Mouse (Mus musculus) Patski (cell line): ENCODE data around the gene Pcnt. TPM values are rescaled to one million over a fixed set of nuclear protein-coding genes. Genes with fewer than 3 reads are reported as not detected.

ENCODE experiments used
- ATAC-seq: fragments of 100-300 bp; one replicate; pipeline ENCODE4 v1.8.0; 2021
- CTCF ChIA-PET: fragments of 350-600 bp; sonication (Branson Sonifier 250); formaldehyde crosslinking; loops from one replicate; lab custom pipeline; 2022; ENCODE audit warnings: inconsistent platforms; lab: Charles Lee
- POLR2A ChIA-PET: fragments of 350-600 bp; sonication (Branson Sonifier 250); formaldehyde crosslinking; loops from one replicate; lab custom pipeline; 2022; ENCODE audit warnings: antibody characterized with exemption, inconsistent platforms; lab: Charles Lee
- DNase-seq: peaks from one replicate; pipeline ENCODE4 v3.0.0-alpha.2; 2011; ENCODE audit warnings: low read depth, low spot score
- H3K27me3 ChIP-seq: fragments of 371-371 bp; one replicate; pipeline ENCODE4 v1.5.1; 2021
- CTCF ChIP-seq: fragments of 100-300 bp; IDR thresholded peaks from one replicate; pipeline ENCODE4 v1.5.1; 2021
- in situ Hi-C: fragments of 300-500 bp; cut with MboI; formaldehyde crosslinking; loops from 3 replicates; pipeline ENCODE4 v1.11.1; 2018; ENCODE audit warnings: low pct_unique_long_range_greater_than_20kb, mixed read lengths
- polyA plus RNA-seq: library from polyadenylated mRNA; unstranded; gene quantifications from one replicate; pipeline ENCODE4 v1.2.3, GENCODE M21; 2021

Pcnt gene
- polyA plus RNA-seq, 1 experiment from 2014 or later = 20.1 TPM

DNA sequence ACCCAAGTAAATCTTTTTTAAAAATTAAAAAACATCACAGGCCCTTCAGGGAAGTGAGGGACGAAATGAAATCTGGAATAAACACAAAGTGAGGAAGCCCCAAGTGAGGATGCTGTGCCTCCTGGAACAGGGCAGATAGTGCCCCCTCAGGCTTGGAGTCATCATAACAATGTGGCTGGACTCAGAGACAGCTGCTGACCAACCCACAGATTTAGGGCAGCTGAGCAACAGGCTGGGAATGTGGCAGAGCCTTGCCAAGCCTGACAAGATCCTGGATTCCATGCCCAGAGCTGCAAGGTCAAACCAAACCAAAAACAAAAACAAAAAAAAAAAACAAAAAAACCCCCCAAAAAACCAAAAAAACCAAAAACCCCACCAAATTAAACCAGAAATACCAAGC, 18.7 kb upstream of the Pcnt start:
- no peak for TF ChIP-seq CTCF
- POLR2A ChIA-PET = no interaction called here

GRCm38 (mm10) chr10:76455289-76455688, 12.7 kb upstream of the Pcnt start:
- peak; percentile 89 for TF ChIP-seq CTCF
- no peaks in the 10 kb centered on the region for H3K27me3 ChIP-seq
- no peak for ATAC-seq
- ChIA-PET CTCF (interaction anchor here (1.3 to 2.2 kb wide), 3 partner anchors 8 to 10 kb away, joined by 4 to 11 read pairs (median 8); no protein-coding TSS in a partner anchor), POLR2A (no interaction called here)
- no peak for DNase-seq
- in situ Hi-C loops = no loop called here

More for the DNA sequence above, 18.7 kb upstream of the Pcnt start:
- in situ Hi-C loops = no loop called here
- H3K27me3 ChIP-seq = no peaks in the 10 kb centered on the region
- ATAC-seq = no peak
- no peak for DNase-seq
- CTCF ChIA-PET = interaction anchor here (0.7 to 1.4 kb wide), 2 partner anchors 9 to 30 kb away, joined by 3 read pairs; no protein-coding TSS in a partner anchor

- in situ Hi-C loops = no loop called here
- ChIA-PET POLR2A (no interaction called here), CTCF (no interaction called here)
- TF ChIP-seq CTCF = no peak
- no peaks in the 10 kb centered on the region for H3K27me3 ChIP-seq
- DNase-seq (no peak), ATAC-seq (no peak)
These were observed 6.3 kb upstream of the Pcnt start, which contains the start of gene 2610028H24Rik for GRCm38 (mm10) chr10:76448851-76449250. Gene 2610028H24Rik, plus strand, starts transcription at chr10:76449081.

- TF ChIP-seq CTCF = no peak
These were observed 5.0 kb upstream of the Pcnt start for GRCm38 (mm10) chr10:76447406-76448229.

DNA sequence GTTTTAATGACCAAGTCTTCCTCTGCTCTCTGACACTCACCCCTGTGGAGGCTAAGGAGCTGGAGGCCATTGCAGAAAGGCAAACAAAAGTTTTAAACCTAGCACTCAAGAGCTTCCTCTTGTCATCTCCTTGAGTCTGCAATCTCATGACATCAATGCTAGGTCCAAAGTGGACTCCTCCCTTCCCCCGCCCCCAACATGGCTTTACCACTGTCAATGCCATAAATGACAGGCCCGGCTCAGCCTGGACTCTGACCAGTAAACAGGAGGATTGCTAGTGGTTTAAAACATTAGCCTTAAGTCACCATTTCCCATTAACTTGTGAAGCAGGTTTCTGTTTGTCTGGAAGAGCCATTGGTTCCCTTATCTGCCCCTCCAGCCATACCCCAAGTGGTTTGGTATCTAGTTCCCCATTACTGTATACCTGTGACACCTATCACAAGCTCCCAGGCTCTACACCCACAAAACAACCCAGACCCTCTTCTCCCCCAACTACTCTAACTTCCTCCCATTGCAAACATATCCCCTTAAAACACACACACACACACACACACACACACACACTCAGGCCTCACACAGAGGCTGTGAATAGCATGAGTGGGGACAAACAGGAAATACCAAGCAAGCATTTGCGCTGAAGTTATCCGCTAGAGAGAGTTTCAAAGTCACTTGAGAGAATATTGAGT, 3.6 kb upstream of the Pcnt start:
- ChIA-PET CTCF (interaction anchor here (3.2 kb wide), 1 partner anchor 10 kb away, joined by 11 read pairs; no protein-coding TSS in a partner anchor), POLR2A (interaction anchor here (1.1 kb wide), 1 partner anchor 23 kb away, joined by 3 read pairs; no protein-coding TSS in a partner anchor)
- in situ Hi-C loops = no loop called here
- TF ChIP-seq CTCF = no peak
- DNase-seq = no peak
- H3K27me3 ChIP-seq = no peaks in the 10 kb centered on the region
- no peak for ATAC-seq

More at GRCm38 (mm10) chr10:76447406-76448229, 5.0 kb upstream of the Pcnt start:
- ChIA-PET POLR2A (no interaction called here), CTCF (interaction anchor here (2.0 kb wide), 1 partner anchor 8 kb away, joined by 4 read pairs; no protein-coding TSS in a partner anchor)
- H3K27me3 ChIP-seq = no peaks in the 10 kb centered on the region
- ATAC-seq (no peak), DNase-seq (no peak)
- in situ Hi-C loops = no loop called here

DNA sequence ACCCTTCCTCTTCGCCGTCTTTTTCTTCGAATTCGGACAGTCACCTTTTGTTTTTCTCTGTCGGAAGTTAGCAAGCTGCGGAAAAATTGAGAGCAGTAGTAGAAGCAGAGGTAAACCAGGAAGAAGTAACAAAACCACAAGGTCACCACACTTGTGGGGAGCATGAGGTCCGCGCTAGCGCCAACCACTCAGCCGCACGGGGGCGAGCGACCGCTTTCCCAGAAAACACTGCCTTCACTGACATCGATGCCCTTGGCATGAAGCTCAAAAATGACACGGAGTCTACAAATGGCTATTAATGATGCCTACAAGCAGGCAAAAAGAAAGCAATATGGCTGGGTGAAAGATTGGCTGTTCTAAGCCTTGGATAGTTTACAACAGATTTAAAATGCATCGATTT, 2.3 kb downstream of the Pcnt start, which contains the start of gene AC141477.1:
AC141477.1 (minus strand) TSS at position 164 of the 400 bp plus-strand sequence.
- in situ Hi-C loops = no loop called here
- POLR2A ChIA-PET = no interaction called here

GRCm38 (mm10) chr10:76439107-76439890, 3.3 kb downstream of the Pcnt start:
- no peak for DNase-seq
- H3K27me3 ChIP-seq = no peaks in the 10 kb centered on the region
- ChIA-PET CTCF (no interaction called here), POLR2A (no interaction called here)
- no peak for ATAC-seq
- TF ChIP-seq CTCF = no peak
- in situ Hi-C loops = no loop called here

More for the DNA sequence above, 2.3 kb downstream of the Pcnt start, which contains the start of gene AC141477.1:
- no peak for TF ChIP-seq CTCF
- ATAC-seq (no peak), DNase-seq (no peak)
- CTCF ChIA-PET = interaction anchor here (1.1 kb wide), 1 partner anchor 16 kb away, joined by 5 read pairs; no protein-coding TSS in a partner anchor
- no peaks in the 10 kb centered on the region for H3K27me3 ChIP-seq

DNA sequence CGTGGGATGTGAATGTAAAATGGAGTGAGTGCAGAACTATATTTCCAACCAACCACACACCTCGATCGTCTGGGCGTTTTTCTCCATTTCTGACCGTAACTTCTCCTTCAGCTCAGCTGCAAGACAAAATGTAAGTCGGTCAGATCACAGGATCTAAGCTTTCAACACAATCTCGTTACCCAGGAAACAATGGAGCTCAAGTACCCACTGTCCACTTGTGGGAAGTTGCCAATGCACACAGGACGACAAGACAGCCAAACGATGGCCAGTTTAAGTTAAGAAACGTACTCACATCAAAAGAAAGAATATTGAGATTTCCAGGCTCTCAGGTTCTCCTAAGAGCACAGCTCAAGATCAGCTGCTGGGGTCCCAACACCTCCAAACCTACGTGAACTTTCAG, 8.7 kb downstream of the Pcnt start:
- DNase-seq = no peak
- ATAC-seq = no peak
- in situ Hi-C loops = no loop called here
- no peak for TF ChIP-seq CTCF
- ChIA-PET POLR2A (no interaction called here), CTCF (no interaction called here)
- no peaks in the 10 kb centered on the region for H3K27me3 ChIP-seq

- in situ Hi-C loops = no loop called here
- ChIA-PET CTCF (no interaction called here), POLR2A (no interaction called here)
- ATAC-seq = no peak
- no peaks in the 10 kb centered on the region for H3K27me3 ChIP-seq
- TF ChIP-seq CTCF = no peak
- DNase-seq = no peak
These were observed 16.9 kb downstream of the Pcnt start for GRCm38 (mm10) chr10:76425674-76426073.

GRCm38 (mm10) chr10:76416811-76417210, 25.8 kb downstream of the Pcnt start:
- no peaks in the 10 kb centered on the region for H3K27me3 ChIP-seq
- DNase-seq (no peak), ATAC-seq (no peak)
- ChIA-PET CTCF (interaction anchor here (1.6 kb wide), 1 partner anchor 13 kb away, joined by 3 read pairs; no protein-coding TSS in a partner anchor), POLR2A (no interaction called here)
- no peak for TF ChIP-seq CTCF
- in situ Hi-C loops = no loop called here
